Mouse (Mus musculus) kidney, embryonic 16.5 days (tissue): Measurements from ENCODE around the gene Vps18. TPM values are rescaled to one million over a fixed set of nuclear protein-coding genes. Genes with fewer than 3 reads are reported as not detected.

Source experiments
- ATAC-seq: fragments of 200-750 bp; cut with Nextera tagmentation; 2 replicates; pipeline ENCODE4 v1.8.0; 2017; ENCODE audit warnings: moderate TSS enrichment; ENCODE audit not compliant: low FRiP score, low TSS enrichment
- H3K27ac ChIP-seq: fragments of 300-500 bp; sonication (generic); 2 replicates; pipeline ENCODE4 v1.5.1; 2014; ENCODE audit warnings: low read length
- H3K27me3 ChIP-seq: fragments of 300-500 bp; sonication (generic); 2 replicates; pipeline ENCODE4 v1.6.1; 2014; ENCODE audit warnings: low read length, control low read depth, mixed read lengths; ENCODE audit not compliant: insufficient read depth
- H3K36me3 ChIP-seq: fragments of 300-500 bp; sonication (generic); 2 replicates; pipeline ENCODE4 v1.6.1; 2014; ENCODE audit warnings: low read length, control low read depth, mixed read lengths; ENCODE audit not compliant: insufficient read depth
- H3K4me1 ChIP-seq: fragments of 300-500 bp; sonication (generic); 2 replicates; pipeline ENCODE4 v1.6.1; 2014; ENCODE audit warnings: low read length, control low read depth, mixed read lengths; ENCODE audit not compliant: insufficient read depth
- H3K4me2 ChIP-seq: fragments of 300-500 bp; sonication (generic); replicated peaks from 2 replicates; pipeline ENCODE4 v1.6.1; 2014; ENCODE audit warnings: low read depth, low read length
- H3K4me3 ChIP-seq: fragments of 300-500 bp; sonication (generic); 2 replicates; pipeline ENCODE4 v1.5.1; 2014; ENCODE audit warnings: mild to moderate bottlenecking, low read length
- H3K9ac ChIP-seq: fragments of 300-500 bp; sonication (generic); replicated peaks from 2 replicates; pipeline ENCODE4 v1.6.1; 2014; ENCODE audit warnings: low read length
- H3K9me3 ChIP-seq: fragments of 300-500 bp; sonication (generic); 2 replicates; pipeline ENCODE4 v1.6.1; 2016; ENCODE audit warnings: low read length, control low read depth
- whole genome bisulfite sequencing: fragments of 180-500 bp; shearing (Covaris S2); extraction: QIAGEN DNeasy Blood & Tissue Kit; methylation state at CpG from one replicate; pipeline ENCODE4 v1.1.7; 2014; 5-methylcytosine and 5-hydroxymethylcytosine counted together
- polyA plus RNA-seq: library from polyadenylated mRNA; unstranded; fragments of >200 nt; fragmentation: Nextera tagmentation; extraction: Ambion mirVana; gene quantifications from 2 replicates; pipeline ENCODE4 v1.2.1, GENCODE M21; 2015

Gene Vps18
- polyA plus RNA-seq, 1 experiment from 2014 or later, result 23.0 TPM

DNA sequence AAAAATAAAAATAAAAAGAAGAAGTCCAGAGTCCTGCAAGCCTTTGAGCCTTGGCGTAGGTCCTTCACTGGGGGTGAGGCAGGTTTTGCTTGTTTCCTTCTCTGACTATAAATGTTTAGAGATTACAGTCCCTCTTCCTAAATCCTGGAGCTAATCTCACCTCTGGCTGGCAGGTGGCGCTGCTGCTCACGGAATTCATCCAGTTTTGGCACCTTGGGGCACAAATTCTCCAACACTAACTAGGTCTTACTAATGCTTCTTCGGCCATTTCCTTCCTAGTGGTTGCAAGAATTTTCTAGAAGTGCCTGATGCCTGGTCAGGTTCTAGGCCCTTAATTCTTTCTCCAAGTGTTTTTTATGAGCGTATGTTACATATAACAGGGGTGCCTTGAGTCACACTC is 9.8 kb downstream of the Vps18 start:
- Histone ChIP-seq H3K27ac (no peak overlapping the region), H3K27me3 (no peaks in the 10 kb centered on the region), H3K9me3 (no peaks in the 10 kb centered on the region), H3K4me1 (peaks cover 18% of the 10 kb centered on the region), H3K4me2 (no peak overlapping the region), H3K36me3 (peaks cover 44% of the 10 kb centered on the region), H3K4me3 (no peak overlapping the region), H3K9ac (no peak overlapping the region)
- WGBS, result 41% methylated on average over 5 of the region's 5 CpGs
- no peak for ATAC-seq

DNA sequence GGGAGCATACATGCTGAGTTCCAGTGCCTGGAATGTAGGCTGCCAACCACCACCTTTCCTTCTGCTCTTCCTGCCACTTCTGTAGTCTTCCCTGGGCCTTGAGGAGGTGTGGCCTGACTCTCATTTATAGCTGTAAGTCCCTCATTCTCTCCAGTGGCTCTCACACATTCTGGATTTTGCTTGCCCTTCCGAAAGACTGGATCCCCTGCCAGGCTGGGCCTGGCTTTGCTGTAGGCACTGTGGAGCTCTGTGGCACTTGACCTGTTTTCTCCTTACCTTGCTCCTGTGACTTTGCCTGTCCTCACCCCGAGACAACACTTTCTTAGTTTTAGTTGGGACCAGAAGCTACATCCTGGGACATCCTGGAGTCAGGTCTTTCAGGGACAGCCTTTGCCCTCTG is 10.3 kb downstream of the Vps18 start:
- Histone ChIP-seq H3K9me3 (no peaks in the 10 kb centered on the region), H3K36me3 (peaks cover 39% of the 10 kb centered on the region), H3K4me2 (no peak overlapping the region), H3K27ac (peak overlapping the region; percentile 85; the same call in 1 of the 2 replicates), H3K4me3 (no peak overlapping the region), H3K4me1 (peaks cover 18% of the 10 kb centered on the region), H3K9ac (no peak overlapping the region), H3K27me3 (no peaks in the 10 kb centered on the region)
- no peak for ATAC-seq
- 92% methylated on average over 2 of the region's 2 CpGs for WGBS

DNA sequence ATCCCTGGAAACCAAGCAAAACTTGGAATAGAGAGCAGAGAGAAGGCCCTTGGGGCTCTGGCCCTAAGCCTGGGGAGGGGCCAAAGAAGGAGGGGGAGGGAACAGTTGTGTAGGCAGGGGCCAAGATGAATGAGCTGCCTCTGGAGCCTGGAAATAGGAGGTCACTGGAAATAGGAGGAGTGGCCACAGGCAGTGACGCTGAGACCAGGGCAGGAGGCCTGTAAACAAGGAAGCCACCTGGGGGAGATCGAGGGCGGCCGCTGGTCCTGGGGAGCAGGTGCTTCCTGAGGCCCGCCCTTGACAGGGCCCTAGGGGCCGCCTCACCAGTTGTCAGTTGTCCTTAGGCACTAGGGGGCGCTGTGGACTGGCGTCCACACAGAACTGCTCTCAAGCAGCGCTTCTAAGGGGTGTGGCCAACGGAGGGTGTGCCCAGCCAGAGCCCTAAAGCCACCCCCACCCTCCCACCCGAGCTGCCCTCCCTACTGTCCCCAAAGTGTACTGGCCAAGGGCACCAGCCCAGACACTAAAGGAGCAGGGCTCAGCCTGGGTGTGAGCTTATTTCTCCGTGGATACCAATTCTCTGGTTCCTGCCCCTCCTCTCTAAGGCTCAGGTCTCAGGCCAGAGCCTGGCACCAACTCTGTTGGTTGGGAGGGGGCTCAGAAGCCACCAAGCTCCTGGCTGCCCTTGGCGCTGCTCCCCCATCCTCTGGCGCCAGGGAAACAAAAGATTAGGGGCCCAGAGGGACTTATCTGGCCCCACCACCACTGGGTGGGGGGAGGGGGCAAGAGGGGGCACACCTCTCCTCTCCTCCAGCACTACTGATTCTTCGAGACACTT is 11.7 kb downstream of the Vps18 start:
- Histone ChIP-seq H3K27ac (peak overlapping the region; percentile 85), H3K4me2 (peak overlapping the region; percentile 49), H3K4me3 (peak overlapping the region; percentile 15), H3K27me3 (no peaks in the 10 kb centered on the region), H3K4me1 (peaks cover 29% of the 10 kb centered on the region), H3K36me3 (peaks cover 30% of the 10 kb centered on the region), H3K9me3 (no peaks in the 10 kb centered on the region), H3K9ac (peak overlapping the region; percentile 61)
- peak; percentile 86 for ATAC-seq
- WGBS, result 8% methylated on average over 15 of the region's 15 CpGs

DNA sequence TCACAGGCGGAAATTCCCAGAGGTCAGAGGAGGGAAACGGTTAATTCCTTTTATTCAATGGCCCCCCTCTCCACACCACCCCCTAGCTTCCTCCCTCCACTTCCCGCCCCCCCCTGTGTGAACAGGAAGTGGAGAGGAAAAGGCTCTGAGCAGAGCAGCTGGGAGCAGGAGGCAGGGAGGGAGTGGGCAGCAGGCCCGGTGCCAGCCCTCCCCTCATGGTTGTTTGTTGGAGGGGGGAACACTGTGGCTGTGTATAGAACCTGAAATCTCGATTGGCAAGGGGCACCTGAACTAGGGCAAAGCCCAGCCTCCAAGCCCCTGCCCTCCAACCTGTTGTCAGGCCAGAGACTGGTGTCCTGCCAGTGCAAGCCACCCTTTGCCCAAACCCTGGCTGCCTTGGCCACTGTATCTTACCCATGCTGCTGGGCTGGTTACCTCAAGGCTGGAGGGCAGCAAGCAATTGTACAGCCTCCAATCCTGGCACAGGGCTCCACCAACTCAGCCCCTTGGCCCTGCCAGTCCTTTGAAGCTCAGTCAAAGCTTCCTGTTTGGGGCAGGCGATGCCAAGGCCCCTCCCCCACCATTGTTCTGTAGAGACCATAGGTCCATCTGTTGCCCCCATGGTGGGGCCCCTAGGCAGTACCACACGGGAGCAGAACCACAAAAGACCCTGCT is 12.4 kb downstream of the Vps18 start:
- Histone ChIP-seq H3K4me1 (peaks cover 29% of the 10 kb centered on the region), H3K27ac (peak overlapping the region; percentile 85), H3K9ac (peak overlapping the region; percentile 61), H3K36me3 (peaks cover 27% of the 10 kb centered on the region), H3K9me3 (no peaks in the 10 kb centered on the region), H3K4me2 (peak overlapping the region; percentile 49), H3K27me3 (no peaks in the 10 kb centered on the region), H3K4me3 (no peak overlapping the region)
- 38% methylated on average over 7 of the region's 7 CpGs for WGBS
- peak; percentile 17; the same call in 1 of the 2 replicates for ATAC-seq

DNA sequence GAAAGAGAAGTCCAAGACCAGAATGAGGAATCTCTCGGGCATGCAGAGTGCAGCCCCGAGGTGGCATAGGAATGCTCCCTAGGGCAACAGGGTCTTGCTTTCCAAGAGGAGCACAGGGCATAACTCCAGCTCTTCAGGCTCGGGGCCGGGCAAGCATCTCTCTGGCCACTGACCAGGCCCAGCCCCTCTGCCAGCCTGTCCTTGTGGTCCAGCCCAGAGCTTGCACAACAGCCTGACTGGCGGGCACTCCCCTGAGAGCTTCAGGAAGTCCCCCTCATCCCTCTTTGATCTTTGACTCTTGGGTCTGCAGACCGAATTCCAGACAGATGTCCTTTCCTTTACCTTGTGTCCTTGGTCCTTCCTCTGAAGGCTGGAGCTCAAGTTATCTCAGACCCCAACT is 14.3 kb downstream of the Vps18 start:
- H3K36me3 ChIP-seq, result peaks cover 9% of the 10 kb centered on the region
- no peak overlapping the region for H3K4me2 ChIP-seq
- H3K27ac ChIP-seq, result no peak overlapping the region
- no peaks in the 10 kb centered on the region for H3K27me3 ChIP-seq
- H3K4me3 ChIP-seq, result no peak overlapping the region
- H3K4me1 ChIP-seq, result peaks cover 29% of the 10 kb centered on the region
- no peak for ATAC-seq
- H3K9ac ChIP-seq, result no peak overlapping the region
- no peaks in the 10 kb centered on the region for H3K9me3 ChIP-seq
- 74% methylated on average over 6 of the region's 6 CpGs for WGBS

DNA sequence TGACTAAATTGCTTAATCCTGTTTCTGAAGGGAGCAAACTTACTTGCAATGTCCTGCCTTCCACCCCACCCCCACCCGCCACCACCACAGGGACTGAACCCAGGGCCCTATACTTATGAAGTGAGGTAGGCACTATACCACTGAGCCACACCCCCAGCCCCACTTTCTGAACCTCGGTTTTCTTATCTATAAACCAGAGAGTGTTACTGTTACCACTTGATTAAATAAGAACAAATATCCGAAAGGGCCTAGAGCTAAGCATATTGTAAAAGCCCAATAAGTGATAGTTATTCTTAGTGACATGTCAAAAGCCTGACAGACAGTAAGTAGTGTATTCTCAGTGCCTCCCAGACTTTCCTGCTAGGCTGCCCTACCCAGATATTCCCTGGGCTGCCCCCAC is 15.9 kb downstream of the Vps18 start:
- no peak overlapping the region for H3K9ac ChIP-seq
- no peak overlapping the region for H3K4me2 ChIP-seq
- H3K27ac ChIP-seq, result peak overlapping the region; percentile 60; the same call in 1 of the 2 replicates
- no peak overlapping the region for H3K4me3 ChIP-seq
- H3K27me3 ChIP-seq, result no peaks in the 10 kb centered on the region
- no peaks in the 10 kb centered on the region for H3K9me3 ChIP-seq
- WGBS, result 55% methylated on average over 3 of the region's 3 CpGs
- peaks cover 24% of the 10 kb centered on the region for H3K4me1 ChIP-seq
- ATAC-seq, result no peak
- H3K36me3 ChIP-seq, result no peaks in the 10 kb centered on the region

DNA sequence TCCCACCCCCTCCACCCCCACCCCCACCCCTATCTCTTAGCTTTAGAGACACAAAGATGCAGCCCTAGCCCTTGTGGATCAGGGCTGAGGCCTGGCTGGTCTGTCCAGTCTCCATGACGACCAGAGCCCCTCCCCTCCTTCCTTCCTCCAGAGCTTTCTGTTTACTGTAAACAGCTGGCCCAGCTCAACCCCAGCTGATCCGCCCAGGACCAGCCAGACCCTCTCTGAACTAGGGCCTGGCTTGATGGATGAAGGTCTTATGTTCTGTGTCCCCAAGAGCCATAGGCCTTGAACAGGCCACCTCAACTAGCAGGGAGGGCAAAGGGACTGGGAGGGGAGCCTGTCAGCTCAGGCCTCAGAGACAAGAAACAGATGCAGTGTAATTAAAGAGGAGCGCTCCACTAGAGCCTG is 16.3 kb downstream of the Vps18 start:
- H3K9ac ChIP-seq, result no peak overlapping the region
- no peak overlapping the region for H3K4me2 ChIP-seq
- peak; percentile 90 for ATAC-seq
- peaks cover 23% of the 10 kb centered on the region for H3K4me1 ChIP-seq
- no peaks in the 10 kb centered on the region for H3K27me3 ChIP-seq
- 10% methylated on average over 3 of the region's 3 CpGs for WGBS
- no peak overlapping the region for H3K4me3 ChIP-seq
- no peaks in the 10 kb centered on the region for H3K36me3 ChIP-seq
- no peaks in the 10 kb centered on the region for H3K9me3 ChIP-seq
- 0 out of 2 replicates have a peak overlapping the region, but pooled peaks have one; percentile 60 for H3K27ac ChIP-seq

DNA sequence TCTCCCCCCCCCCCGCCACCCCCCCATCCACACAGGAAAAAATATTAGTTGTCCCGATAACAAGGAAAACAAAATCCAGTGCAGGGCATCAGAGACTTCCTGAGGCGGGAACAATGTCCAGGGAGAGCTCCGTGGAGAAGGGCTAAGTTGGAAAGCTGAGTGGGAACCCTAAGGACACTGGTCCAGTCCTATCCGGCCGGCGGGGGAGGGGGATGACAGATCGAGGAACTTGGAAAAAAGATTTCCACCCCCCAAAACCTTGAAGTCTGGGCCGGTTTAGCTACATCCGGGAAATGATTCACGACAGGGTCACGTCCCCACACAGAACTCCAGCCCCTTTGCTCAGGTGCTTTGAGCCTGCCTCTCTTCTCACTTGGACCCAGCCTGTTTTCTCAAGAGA is 23.0 kb downstream of the Vps18 start:
- Histone ChIP-seq H3K27me3 (no peaks in the 10 kb centered on the region), H3K4me3 (no peak overlapping the region), H3K4me1 (peaks cover 21% of the 10 kb centered on the region), H3K9ac (no peak overlapping the region), H3K36me3 (no peaks in the 10 kb centered on the region), H3K27ac (peak overlapping the region; percentile 66; the same call in 1 of the 2 replicates), H3K4me2 (no peak overlapping the region; the same call in 1 of the 2 replicates), H3K9me3 (peaks cover 4% of the 10 kb centered on the region; the same call in 1 of the 2 replicates)
- WGBS, result 22% methylated on average over 12 of the region's 12 CpGs
- ATAC-seq, result peak; percentile 46; the same call in 1 of the 2 replicates

DNA sequence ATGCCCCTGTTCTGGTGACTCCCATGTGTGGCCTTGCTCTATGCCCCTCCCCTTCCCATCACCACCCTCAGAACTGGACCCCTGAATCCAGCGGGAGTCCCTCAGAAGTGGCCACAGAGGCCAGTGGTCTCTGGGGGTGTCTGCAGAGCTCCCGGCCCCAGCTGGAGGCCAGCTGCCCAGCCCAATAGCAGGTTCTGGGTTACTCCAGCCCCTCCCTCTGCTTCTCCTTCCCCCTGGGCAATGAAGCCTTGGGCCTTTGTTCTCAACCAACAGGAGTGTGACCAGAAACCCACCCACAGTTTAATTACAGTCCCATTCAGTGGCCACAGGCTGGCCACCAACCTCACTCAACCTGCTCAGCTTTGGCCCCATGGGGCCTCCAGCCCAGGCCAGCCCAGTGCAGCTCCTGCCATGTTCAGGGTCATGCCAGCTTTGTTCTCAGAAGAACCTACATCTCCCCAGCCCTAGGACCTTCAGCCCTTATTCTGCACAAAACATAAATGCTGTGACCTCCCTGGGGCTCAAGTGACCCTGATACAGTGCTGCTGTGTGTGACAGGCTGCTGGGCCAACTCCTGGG is 23.9 kb downstream of the Vps18 start:
- H3K4me2 ChIP-seq, result no peak overlapping the region
- no peaks in the 10 kb centered on the region for H3K36me3 ChIP-seq
- no peaks in the 10 kb centered on the region for H3K27me3 ChIP-seq
- WGBS, result 56% methylated on average over 2 of the region's 2 CpGs
- H3K4me1 ChIP-seq, result peaks cover 21% of the 10 kb centered on the region
- no peak overlapping the region for H3K9ac ChIP-seq
- 0 out of 2 replicates have a peak, but pooled peaks have one; percentile 12 for ATAC-seq
- peaks cover 4% of the 10 kb centered on the region; the same call in 1 of the 2 replicates for H3K9me3 ChIP-seq
- 0 out of 2 replicates have a peak overlapping the region, but pooled peaks have one; percentile 66 for H3K27ac ChIP-seq
- no peak overlapping the region for H3K4me3 ChIP-seq
